Mouse (Mus musculus) T-cell, adult 66 days (primary cell): ENCODE measurements around the gene Zfp160. TPM values are rescaled to one million over a fixed set of nuclear protein-coding genes. Genes with fewer than 3 reads are reported as not detected.

ENCODE experiments used
- total RNA-seq, 2 experiments: library from RNA; stranded (reverse); gene quantifications; 3 replicates in 1 of 2; 4 replicates in 1 of 2; pipeline ENCODE4 v1.2.4; 2023

Gene Zfp160
- total RNA-seq = 10 to 100 TPM; 10.7 to 14.4 TPM

GRCm38 (mm10) chr17:21008382-21009331, at the start of gene Zfp160:
Zfp160 (plus strand) TSS chr17:21008903.

GRCm38 (mm10) chr17:20996364-20996763, 12.3 kb upstream of the Zfp160 start, which contains the start of gene Vmn1r233:
Vmn1r233 (minus strand) TSS chr17:20996464.

Other genes with a start within 250 kb of the Zfp160 start
- not detected for gene Vmn1r228, start 222.7 kb upstream of the Zfp160 start, total RNA-seq
- gene Vmn1r229, start 197.3 kb upstream of the Zfp160 start, total RNA-seq = under 1 TPM in 1 of 2 experiments, not detected in 1; 0.09 TPM
- not detected for gene Vmn1r230, start 168.5 kb upstream of the Zfp160 start, total RNA-seq
- gene Vmn1r231, start 103.8 kb upstream of the Zfp160 start, total RNA-seq = not detected
- gene Vmn1r232, start 89.2 kb upstream of the Zfp160 start, total RNA-seq = not detected
- 100 to 1,000 TPM; 267 to 303 TPM for gene Ppp2r1a, start 63.6 kb upstream of the Zfp160 start, total RNA-seq
- gene Vmn1r233, start 12.4 kb upstream of the Zfp160 start, total RNA-seq = not detected
- gene Vmn1r234, start 217.2 kb downstream of the Zfp160 start, total RNA-seq = not detected
- gene Vmn1r235, start 247.5 kb downstream of the Zfp160 start, total RNA-seq = not detected